Mouse (Mus musculus): ENCODE measurements at regions not wholly inside any gene's neighbourhood (a gene's known extent, or its start where the extent isn't known, plus 50 kb on each side); places are given as distances from the start of the nearest gene placed in this dataset.

DNA sequence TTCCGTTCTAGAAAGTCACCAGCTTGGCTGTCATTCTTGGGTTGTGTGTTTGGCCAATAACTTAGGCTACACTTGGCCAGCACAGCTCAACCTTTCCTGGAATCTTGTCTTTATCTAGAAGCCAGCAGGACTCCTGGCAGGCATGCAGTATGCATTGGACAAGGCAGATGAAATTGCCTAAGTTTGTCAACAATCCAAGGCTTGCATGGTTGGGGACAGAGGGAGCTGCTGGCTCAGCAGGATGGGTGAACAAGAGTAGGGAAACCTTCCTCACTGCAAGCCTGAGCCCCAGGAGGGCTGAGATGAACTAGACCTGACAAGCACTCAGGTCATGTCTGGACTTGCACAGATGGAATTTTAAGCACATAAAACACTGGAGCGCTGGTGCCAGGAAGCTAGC is 115.6 kb upstream of the Dapk1 start:
- Histone ChIP-seq H3K79me2 (ENCODE audit: control insufficient read depth, insufficient read depth) (no peaks in the 10 kb centered on the region), H3K27me3 (ENCODE audit: control insufficient read depth, insufficient read depth, insufficient read length) (peaks cover 37% of the 10 kb centered on the region), H3K4me3 (no peak overlapping the region), H3ac (ENCODE audit: control insufficient read depth, insufficient read length) (no peak overlapping the region), H3K36me3 (ENCODE audit: control insufficient read depth, insufficient read depth) (no peaks in the 10 kb centered on the region), H3K4me2 (ENCODE audit: low read depth) (no peak overlapping the region)
- TF ChIP-seq MYOG (IDR thresholded peaks at IDR 0.05; ENCODE audit: control insufficient read depth in 1 of 3, insufficient read depth in 1 of 3, insufficient read length in 2 of 3, low read depth in 2 of 3) (no peak), CEBPB (IDR thresholded peaks at IDR 0.05; ENCODE audit: insufficient read depth, poor library complexity, severe bottlenecking) (no peak), TCF12 (IDR thresholded peaks at IDR 0.05; ENCODE audit: insufficient read depth, poor library complexity, severe bottlenecking) (no peak), POLR2AphosphoS2 (IDR thresholded peaks at IDR 0.05; ENCODE audit: insufficient read length, low read depth) (no peak), POLR2A (IDR thresholded peaks at IDR 0.05; ENCODE audit: insufficient read length, low read depth) (no peak), SRF (IDR thresholded peaks at IDR 0.05; ENCODE audit: control insufficient read depth, insufficient read length, low read depth) (no peak), MAX (IDR thresholded peaks at IDR 0.05; ENCODE audit: low read depth) (no peak), TCF3 (IDR thresholded peaks at IDR 0.05; ENCODE audit: insufficient read length, low read depth) (no peak), E2F4 (IDR thresholded peaks at IDR 0.05; ENCODE audit: insufficient read depth) (no peak)

DNA sequence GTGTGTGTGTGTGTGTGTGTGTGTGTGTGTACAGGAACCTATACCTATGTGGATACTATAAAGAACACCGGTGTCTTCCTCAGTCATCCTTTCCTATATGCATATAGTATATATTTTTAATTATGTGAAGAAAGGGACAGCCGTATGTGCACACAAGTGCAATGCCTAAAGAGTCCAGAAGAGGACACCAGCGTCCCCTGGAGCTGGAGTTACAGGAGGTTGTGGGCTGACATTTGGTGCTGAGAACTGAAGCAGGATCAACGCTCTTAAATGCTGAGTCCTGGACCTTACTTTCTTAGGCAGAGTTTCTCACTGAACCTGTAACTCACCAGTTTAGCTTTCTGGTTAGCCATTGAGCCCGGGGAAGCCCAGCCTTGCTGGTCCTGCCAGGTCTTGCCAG is 114.9 kb upstream of the Dapk1 start:
- Histone ChIP-seq H3K36me3 (ENCODE audit: control insufficient read depth, insufficient read depth) (no peaks in the 10 kb centered on the region), H3K79me2 (ENCODE audit: control insufficient read depth, insufficient read depth) (no peaks in the 10 kb centered on the region), H3ac (ENCODE audit: control insufficient read depth, insufficient read length) (no peak overlapping the region), H3K27me3 (ENCODE audit: control insufficient read depth, insufficient read depth, insufficient read length) (peaks cover 41% of the 10 kb centered on the region), H3K4me2 (ENCODE audit: low read depth) (no peak overlapping the region), H3K4me3 (no peak overlapping the region)
- TF ChIP-seq CEBPB (IDR thresholded peaks at IDR 0.05; ENCODE audit: insufficient read depth, poor library complexity, severe bottlenecking) (no peak), TCF12 (IDR thresholded peaks at IDR 0.05; ENCODE audit: insufficient read depth, poor library complexity, severe bottlenecking) (no peak), SRF (IDR thresholded peaks at IDR 0.05; ENCODE audit: control insufficient read depth, insufficient read length, low read depth) (no peak), POLR2A (IDR thresholded peaks at IDR 0.05; ENCODE audit: insufficient read length, low read depth) (no peak), POLR2AphosphoS2 (IDR thresholded peaks at IDR 0.05; ENCODE audit: insufficient read length, low read depth) (no peak), MYOD1 (IDR thresholded peaks at IDR 0.05; ENCODE audit: control insufficient read depth in 1 of 3, insufficient read length in 2 of 3, low read depth in 2 of 3) (no peak), MYOG (IDR thresholded peaks at IDR 0.05; ENCODE audit: control insufficient read depth in 1 of 3, insufficient read depth in 1 of 3, insufficient read length in 2 of 3, low read depth in 2 of 3) (no peak), USF1 (IDR thresholded peaks at IDR 0.05; ENCODE audit: low read depth) (no peak), E2F4 (IDR thresholded peaks at IDR 0.05; ENCODE audit: insufficient read depth) (no peak), TCF3 (IDR thresholded peaks at IDR 0.05; ENCODE audit: insufficient read length, low read depth) (no peak), MAX (IDR thresholded peaks at IDR 0.05; ENCODE audit: low read depth) (no peak), REST (IDR thresholded peaks at IDR 0.05; ENCODE audit: insufficient read depth, insufficient read length) (no peak)

DNA sequence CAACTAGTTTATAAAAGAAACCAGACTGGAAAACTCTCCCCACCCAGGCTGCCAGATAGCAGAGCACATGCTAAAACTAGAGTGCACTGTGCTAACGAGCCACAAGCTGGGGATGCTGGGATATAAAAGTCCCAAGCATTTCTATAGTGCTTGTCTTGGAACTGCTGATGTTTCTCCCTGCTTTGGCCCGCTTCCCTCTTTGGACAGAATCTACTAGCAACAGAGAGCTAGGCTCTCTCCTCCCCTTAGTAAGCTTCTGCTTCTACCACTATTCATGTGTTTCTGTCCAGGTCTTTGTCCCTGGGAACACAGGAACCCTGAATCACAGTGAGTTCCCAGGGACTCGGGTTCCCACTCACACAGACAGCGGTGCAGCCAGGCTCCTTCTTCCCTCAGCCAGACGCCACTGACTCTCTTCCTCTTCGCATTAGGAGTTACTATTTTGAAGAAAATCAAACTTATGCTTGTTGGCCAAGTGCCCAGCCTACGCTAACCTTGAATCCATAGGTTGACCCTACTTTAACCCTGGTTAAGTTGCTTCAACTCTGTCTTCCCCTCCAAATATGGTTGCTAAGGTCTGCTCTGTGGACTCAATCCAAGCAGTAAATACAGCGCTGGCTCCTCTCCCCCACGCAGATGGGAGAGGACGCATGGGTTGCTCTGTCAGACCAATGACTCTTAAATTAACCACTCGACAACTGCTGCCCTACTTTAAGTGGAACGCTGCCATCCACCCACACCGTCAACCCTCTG is 113.4 kb upstream of the Dapk1 start:
- Histone ChIP-seq H3K4me2 (ENCODE audit: low read depth) (peak overlapping the region; percentile 60), H3K4me3 (no peak overlapping the region)
- TF ChIP-seq MYOD1 (IDR thresholded peaks at IDR 0.05; ENCODE audit: control insufficient read depth in 1 of 3, insufficient read length in 2 of 3, low read depth in 2 of 3) (peak in 2 of 3 experiments; percentile 5 to 63), TCF3 (IDR thresholded peaks at IDR 0.05; ENCODE audit: insufficient read length, low read depth) (no peak), MYOG (IDR thresholded peaks at IDR 0.05; ENCODE audit: control insufficient read depth in 1 of 3, insufficient read depth in 1 of 3, insufficient read length in 2 of 3, low read depth in 2 of 3) (peak in 1 of 3 experiments; percentile 40)

DNA sequence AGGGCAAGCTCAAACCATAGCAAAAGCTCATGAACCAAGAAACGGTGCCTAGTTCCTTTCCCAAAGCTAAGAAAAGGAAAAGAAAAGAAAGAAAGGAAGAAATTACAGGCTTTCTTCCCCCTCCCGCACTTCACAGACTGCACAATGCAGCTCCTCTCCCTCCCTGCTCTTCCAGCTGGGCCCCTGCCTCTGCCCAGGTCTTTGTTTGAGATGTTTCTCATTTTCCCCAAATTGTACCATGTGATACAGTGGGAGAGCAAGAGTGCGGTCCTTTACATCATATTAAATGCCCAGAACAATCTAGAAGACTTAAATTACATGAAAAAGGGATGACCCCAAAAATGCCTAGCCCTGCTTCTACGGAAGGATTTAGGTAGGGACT is 112.9 kb upstream of the Dapk1 start:
- Histone ChIP-seq H3K4me2 (ENCODE audit: low read depth) (peak overlapping the region; percentile 60), H3K27me3 (ENCODE audit: control insufficient read depth, insufficient read depth, insufficient read length) (peaks cover 56% of the 10 kb centered on the region), H3ac (ENCODE audit: control insufficient read depth, insufficient read length) (no peak overlapping the region), H3K79me2 (ENCODE audit: control insufficient read depth, insufficient read depth) (no peaks in the 10 kb centered on the region), H3K4me3 (no peak overlapping the region), H3K36me3 (ENCODE audit: control insufficient read depth, insufficient read depth) (no peaks in the 10 kb centered on the region)
- TF ChIP-seq USF1 (IDR thresholded peaks at IDR 0.05; ENCODE audit: low read depth) (no peak), SRF (IDR thresholded peaks at IDR 0.05; ENCODE audit: control insufficient read depth, insufficient read length, low read depth) (no peak), MYOD1 (IDR thresholded peaks at IDR 0.05; ENCODE audit: control insufficient read depth in 1 of 3, insufficient read length in 2 of 3, low read depth in 2 of 3) (no peak), POLR2AphosphoS2 (IDR thresholded peaks at IDR 0.05; ENCODE audit: insufficient read length, low read depth) (no peak)

More for the DNA sequence above, 113.4 kb upstream of the Dapk1 start:
- Histone ChIP-seq H3K36me3 (ENCODE audit: control insufficient read depth, insufficient read depth) (no peaks in the 10 kb centered on the region), H3K79me2 (ENCODE audit: control insufficient read depth, insufficient read depth) (no peaks in the 10 kb centered on the region), H3K27me3 (ENCODE audit: control insufficient read depth, insufficient read depth, insufficient read length) (peaks cover 52% of the 10 kb centered on the region), H3ac (ENCODE audit: control insufficient read depth, insufficient read length) (no peak overlapping the region)

DNA sequence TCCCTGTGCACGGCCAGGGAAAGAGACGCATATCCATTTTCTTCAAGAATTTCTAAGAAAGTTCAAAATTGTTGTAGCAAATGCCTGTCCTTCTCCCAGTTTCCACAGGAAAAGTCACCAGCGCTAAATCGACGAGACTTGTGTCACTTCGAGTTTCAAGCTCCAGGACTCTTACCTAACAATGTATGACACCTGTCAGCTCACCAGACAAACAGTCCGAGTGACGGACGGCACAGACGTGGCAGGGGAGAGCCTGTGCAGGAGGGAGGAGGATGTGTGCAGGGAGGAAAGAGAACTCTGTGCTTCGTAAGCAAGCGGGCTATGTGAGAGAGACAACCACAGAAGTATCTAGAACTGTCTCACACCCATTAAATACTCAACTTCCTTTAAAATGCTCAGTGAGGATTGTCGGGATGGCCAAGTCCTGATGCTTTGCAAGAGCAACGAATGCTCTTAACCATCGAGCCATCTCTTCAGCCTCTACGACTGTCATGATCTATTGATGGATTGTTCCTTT is 109.7 kb upstream of the Dapk1 start:
- H3K27me3 ChIP-seq (ENCODE audit: control insufficient read depth, insufficient read depth, insufficient read length) = peaks cover 37% of the 10 kb centered on the region
- no peaks in the 10 kb centered on the region for H3K79me2 ChIP-seq (ENCODE audit: control insufficient read depth, insufficient read depth)
- H3K36me3 ChIP-seq (ENCODE audit: control insufficient read depth, insufficient read depth) = no peaks in the 10 kb centered on the region
- TF ChIP-seq POLR2A (IDR thresholded peaks at IDR 0.05; ENCODE audit: insufficient read length, low read depth) = no peak
- TF ChIP-seq MYOD1 (IDR thresholded peaks at IDR 0.05; ENCODE audit: control insufficient read depth in 1 of 3, insufficient read length in 2 of 3, low read depth in 2 of 3) = no peak
- TF ChIP-seq REST (IDR thresholded peaks at IDR 0.05; ENCODE audit: insufficient read depth, insufficient read length) = no peak
- no peak for TF ChIP-seq POLR2AphosphoS2 (IDR thresholded peaks at IDR 0.05; ENCODE audit: insufficient read length, low read depth)
- TF ChIP-seq MAX (IDR thresholded peaks at IDR 0.05; ENCODE audit: low read depth) = no peak
- no peak for TF ChIP-seq TCF12 (IDR thresholded peaks at IDR 0.05; ENCODE audit: insufficient read depth, poor library complexity, severe bottlenecking)
- TF ChIP-seq SRF (IDR thresholded peaks at IDR 0.05; ENCODE audit: control insufficient read depth, insufficient read length, low read depth) = no peak
- no peak for TF ChIP-seq E2F4 (IDR thresholded peaks at IDR 0.05; ENCODE audit: insufficient read depth)
- TF ChIP-seq MYOG (IDR thresholded peaks at IDR 0.05; ENCODE audit: control insufficient read depth in 1 of 3, insufficient read depth in 1 of 3, insufficient read length in 2 of 3, low read depth in 2 of 3) = no peak
- no peak overlapping the region for H3ac ChIP-seq (ENCODE audit: control insufficient read depth, insufficient read length)
- H3K4me2 ChIP-seq (ENCODE audit: low read depth) = no peak overlapping the region
- H3K4me3 ChIP-seq = no peak overlapping the region

Measured in myocyte (in vitro differentiated cells).